Mouse (Mus musculus): ENCODE measurements around the gene Fxyd3. TPM values are rescaled to one million over a fixed set of nuclear protein-coding genes. Genes with fewer than 3 reads are reported as not detected.

The Fxyd3 gene
- total RNA-seq (2021), result not detected

GRCm38 (mm10) chr7:31076492-31076891, at the start of gene Fxyd3:
TSS of gene Fxyd3 (minus strand) at chr7:31076704.
- DNase-seq, result no peak

DNA sequence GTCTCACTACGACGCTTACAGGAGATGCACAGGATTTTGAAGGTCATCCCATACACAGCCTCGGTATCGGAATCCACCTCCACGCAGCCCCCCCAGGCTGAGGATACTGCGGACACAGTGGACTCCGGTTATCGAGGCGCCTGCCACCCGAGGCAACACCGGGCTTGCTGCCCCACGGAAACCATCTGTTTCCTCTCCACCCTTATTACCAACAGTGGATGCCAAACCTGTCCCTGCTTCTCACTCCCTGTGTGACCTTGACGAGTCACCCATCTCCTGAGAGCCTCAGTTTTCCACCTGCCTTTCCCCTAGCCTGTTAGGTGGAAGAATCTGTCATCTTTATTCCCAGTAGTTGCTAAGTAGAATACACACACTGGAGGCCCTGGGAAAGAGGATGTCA, 48.6 kb upstream of the Fxyd3 start:
- DNase-seq, result no peak

DNA sequence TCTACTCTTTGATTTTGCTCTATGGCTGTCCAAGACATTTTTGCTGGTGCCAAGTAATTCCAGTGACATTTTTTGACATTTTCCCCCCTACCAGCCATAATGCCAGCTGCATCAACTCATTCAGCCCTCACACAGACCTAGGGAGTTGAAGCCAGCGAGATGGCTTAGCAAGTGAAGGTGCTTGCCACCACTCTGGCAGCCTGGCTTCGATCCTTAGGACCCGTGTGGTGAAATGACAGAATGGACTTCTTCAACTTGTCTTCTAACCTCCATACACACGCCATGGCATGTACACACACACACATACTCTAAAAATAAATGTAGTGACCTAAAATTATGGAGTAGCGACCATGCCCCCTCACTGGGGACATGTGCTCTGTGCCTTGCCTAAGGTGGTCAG, 47.9 kb upstream of the Fxyd3 start:
- no peak for DNase-seq

GRCm38 (mm10) chr7:31123697-31124096, 47.2 kb upstream of the Fxyd3 start:
- no peak for DNase-seq

- no peak for DNase-seq
Measured at GRCm38 (mm10) chr7:31122641-31123631, 46.4 kb upstream of the Fxyd3 start.

- DNase-seq, result no peak
Measured at GRCm38 (mm10) chr7:31119556-31119955, 43.1 kb upstream of the Fxyd3 start.

- no peak for DNase-seq
Measured at GRCm38 (mm10) chr7:31118486-31118885, 42.0 kb upstream of the Fxyd3 start.

DNA sequence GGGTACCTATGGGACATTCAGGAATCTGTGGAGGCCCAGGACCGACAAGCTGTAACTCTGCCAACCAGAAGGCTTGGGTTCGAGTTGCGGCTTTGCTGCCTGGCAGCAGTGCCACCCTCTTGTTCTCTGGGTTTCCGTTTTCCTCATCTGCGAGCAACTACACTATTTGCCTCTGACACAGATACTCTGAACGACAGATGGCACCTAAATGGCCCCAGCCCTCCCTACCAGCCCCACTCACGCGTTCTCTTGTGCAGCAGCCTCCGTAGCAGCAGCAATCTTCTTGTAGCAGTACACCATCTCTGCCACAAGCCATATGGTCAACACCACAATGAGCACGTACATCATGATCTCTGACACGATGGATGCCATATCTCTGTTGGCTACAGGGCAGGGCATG, 41.0 kb upstream of the Fxyd3 start:
- peak; percentile 68 to 72 for DNase-seq

- DNase-seq, result no peak
Measured at GRCm38 (mm10) chr7:31116721-31117145, 40.2 kb upstream of the Fxyd3 start.

- DNase-seq, result no peak
Measured at GRCm38 (mm10) chr7:31115587-31116043, 39.1 kb upstream of the Fxyd3 start.

DNA sequence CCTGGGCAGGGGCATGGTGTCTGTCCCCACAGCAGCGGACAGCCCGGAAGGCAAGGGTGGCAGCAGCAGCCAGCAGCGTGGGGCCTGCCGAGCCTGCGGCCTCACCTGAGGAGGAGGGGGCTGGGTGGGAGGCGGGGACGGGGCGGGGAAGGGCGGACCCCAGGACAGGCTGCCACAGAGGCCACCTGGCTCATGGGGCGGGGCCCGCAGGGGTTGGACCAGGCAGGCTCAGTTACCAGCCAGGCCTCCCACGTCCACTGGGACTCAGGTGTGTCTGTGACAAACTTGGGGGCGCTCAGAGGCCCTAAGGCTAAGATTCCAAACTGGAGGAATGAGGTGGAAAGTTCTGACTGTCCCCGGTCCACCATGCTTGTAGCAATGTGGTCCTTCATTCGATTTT, 38.7 kb upstream of the Fxyd3 start, which contains the start of gene Hpn:
Hpn (minus strand) TSS at position 109 of the 400 bp plus-strand sequence.
- no peak for DNase-seq

- DNase-seq, result no peak
Measured at GRCm38 (mm10) chr7:31114646-31115045, 38.1 kb upstream of the Fxyd3 start.

- DNase-seq, result no peak
Measured at GRCm38 (mm10) chr7:31113800-31114199, 37.3 kb upstream of the Fxyd3 start.

GRCm38 (mm10) chr7:31112036-31112435, 35.5 kb upstream of the Fxyd3 start:
- DNase-seq, result no peak

DNA sequence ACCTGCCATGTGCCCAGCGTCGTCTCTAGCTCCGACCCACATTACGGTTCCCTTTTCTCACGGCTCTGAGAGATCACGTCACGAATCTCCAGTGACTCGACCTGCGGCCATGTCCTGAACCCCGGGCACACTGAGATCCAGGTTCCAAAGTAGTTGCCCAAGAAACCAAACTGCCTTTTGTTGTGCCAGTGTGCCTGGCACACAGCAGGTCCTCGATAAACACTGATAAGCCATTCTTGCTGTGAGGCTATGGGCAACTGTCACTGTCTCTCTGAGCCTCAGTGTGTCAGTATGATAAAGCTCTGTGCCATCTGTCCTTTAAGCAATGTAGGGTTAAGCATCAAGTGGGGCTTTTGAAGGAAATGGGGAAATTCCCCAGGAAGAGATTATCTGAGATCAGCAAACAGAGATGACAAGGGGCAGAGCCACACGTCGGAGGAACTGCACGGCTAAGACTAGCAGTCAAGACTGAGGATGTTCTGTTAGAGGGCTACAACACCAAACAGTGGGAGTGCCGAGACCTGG, 34.4 kb upstream of the Fxyd3 start:
- DNase-seq, result no peak

DNA sequence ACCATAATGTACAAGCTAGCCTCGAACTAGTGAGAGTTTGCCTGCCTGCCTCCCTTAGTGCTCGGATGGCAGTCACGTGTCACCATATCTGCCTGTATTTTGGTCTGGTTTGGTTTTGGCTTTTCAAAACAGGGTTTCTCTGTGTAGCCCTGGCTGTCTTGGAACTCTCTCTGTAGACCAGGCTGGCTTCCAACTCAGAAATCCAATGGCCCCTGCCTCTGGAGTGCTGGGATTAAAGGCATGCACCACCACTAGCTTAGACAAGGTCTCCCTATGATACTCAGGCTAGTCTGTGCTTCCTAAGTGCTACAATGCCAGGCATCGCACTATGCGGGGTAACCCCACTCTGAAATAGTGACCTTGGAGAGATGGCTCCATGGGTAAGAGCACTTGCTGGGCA, 33.3 kb upstream of the Fxyd3 start:
- DNase-seq, result no peak

- DNase-seq, result no peak
Measured at GRCm38 (mm10) chr7:31109091-31109490, 32.6 kb upstream of the Fxyd3 start.

DNA sequence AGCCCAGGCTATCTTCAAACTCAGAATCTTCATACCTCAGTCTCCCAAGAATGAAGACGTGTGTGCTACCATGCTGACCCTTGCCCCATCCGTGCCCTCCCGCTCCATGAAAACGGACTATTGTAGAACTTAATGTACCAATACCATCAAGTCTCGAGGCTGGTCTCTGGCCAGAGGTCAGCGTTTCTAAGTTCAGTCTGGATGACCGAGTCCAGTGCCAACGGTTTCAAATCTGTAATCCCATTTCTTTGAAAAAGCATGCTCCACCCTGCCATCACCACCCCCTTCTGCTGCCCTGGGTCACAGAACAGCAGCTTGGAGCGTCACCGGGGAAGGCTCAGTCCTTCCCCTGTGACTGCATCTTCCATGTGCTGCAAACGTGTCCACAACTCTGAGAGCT, 31.3 kb upstream of the Fxyd3 start:
- DNase-seq, result no peak

GRCm38 (mm10) chr7:31106166-31106565, 29.7 kb upstream of the Fxyd3 start:
- no peak for DNase-seq

GRCm38 (mm10) chr7:31105061-31105768, 28.7 kb upstream of the Fxyd3 start:
- no peak for DNase-seq

DNA sequence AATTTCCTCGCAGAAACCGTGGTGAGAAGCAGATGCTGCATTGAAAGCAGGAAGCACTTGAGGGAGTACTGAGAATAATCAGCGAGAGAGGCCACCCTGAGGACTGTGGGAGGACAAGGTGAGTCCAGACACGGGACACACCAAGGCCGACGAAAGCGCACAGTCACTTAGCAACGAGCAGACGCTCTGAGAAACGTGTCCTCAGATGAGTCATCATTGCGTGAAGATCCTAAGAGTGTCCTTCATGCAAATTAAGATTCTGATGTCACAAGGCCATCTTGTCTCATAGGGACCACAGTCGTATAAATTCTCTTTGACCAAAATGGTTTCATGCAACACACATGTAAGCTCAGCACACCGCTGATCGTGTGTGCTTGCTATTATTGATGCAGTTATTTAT, 24.3 kb upstream of the Fxyd3 start:
- DNase-seq, result no peak

- DNase-seq, result no peak
Measured at GRCm38 (mm10) chr7:31099612-31099982, 23.1 kb upstream of the Fxyd3 start.
